Mouse (Mus musculus) midbrain, postnatal 0 days (tissue): ENCODE measurements at regions not wholly inside any gene's neighbourhood (a gene's known extent, or its start where the extent isn't known, plus 50 kb on each side); places are given as distances from the start of the nearest gene placed in this dataset.

Experiments
- ATAC-seq: fragments of 200-750 bp; cut with Nextera tagmentation; 2 replicates; pipeline ENCODE4 v1.8.0; 2017; ENCODE audit warnings: moderate number of reproducible peaks, mild to moderate bottlenecking, moderate TSS enrichment, moderate library complexity; ENCODE audit not compliant: low FRiP score
- DNase-seq: peaks from one replicate; pipeline ENCODE4 v3.0.0-alpha.2; 2015; ENCODE audit warnings: low spot score
- H3K27ac ChIP-seq: fragments of 300-500 bp; sonication (generic); 2 replicates; pipeline ENCODE4 v1.5.1; 2014; ENCODE audit warnings: low read depth, mild to moderate bottlenecking, low read length, mixed read lengths
- H3K27me3 ChIP-seq: fragments of 300-500 bp; sonication (generic); 2 replicates; pipeline ENCODE4 v1.6.1; 2014; ENCODE audit warnings: low read length, control low read depth, mixed read lengths; ENCODE audit not compliant: insufficient read depth
- H3K36me3 ChIP-seq: fragments of 300-500 bp; sonication (generic); 2 replicates; pipeline ENCODE4 v1.6.1; 2014; ENCODE audit warnings: low read length, control low read depth, mixed read lengths; ENCODE audit not compliant: insufficient read depth
- H3K4me1 ChIP-seq: fragments of 300-500 bp; sonication (generic); 2 replicates; pipeline ENCODE4 v1.6.1; 2014; ENCODE audit warnings: mild to moderate bottlenecking, control low read depth, antibody characterized with exemption, low read length, mixed read lengths; ENCODE audit not compliant: insufficient read depth
- H3K4me2 ChIP-seq: fragments of 300-500 bp; sonication (generic); 2 replicates; pipeline ENCODE4 v1.6.1; 2014; ENCODE audit warnings: low read depth, mild to moderate bottlenecking, low read length, mixed read lengths; ENCODE audit not compliant: poor library complexity, severe bottlenecking
- H3K4me3 ChIP-seq: fragments of 300-500 bp; sonication (generic); 2 replicates; pipeline ENCODE4 v1.5.1; 2014; ENCODE audit warnings: low read depth, mild to moderate bottlenecking, low read length, moderate library complexity
- H3K9ac ChIP-seq: fragments of 300-500 bp; sonication (generic); replicated peaks from 2 replicates; pipeline ENCODE4 v1.6.1; 2014; ENCODE audit warnings: mild to moderate bottlenecking, low read length, moderate library complexity, mixed read lengths; ENCODE audit not compliant: poor library complexity, severe bottlenecking
- H3K9me3 ChIP-seq: fragments of 300-500 bp; sonication (generic); 2 replicates; pipeline ENCODE4 v1.6.1; 2016; ENCODE audit warnings: low read length, control low read depth
- CTCF ChIP-seq: IDR thresholded peaks from 2 replicates; pipeline ENCODE4 v1.5.1; 2016; ENCODE audit warnings: antibody characterized with exemption, mild to moderate bottlenecking
- WGBS: fragments of 180-500 bp; shearing (Covaris S2); extraction: QIAGEN DNeasy Blood & Tissue Kit; methylation state at CpG from one replicate; pipeline ENCODE4 v1.1.7; 2014; 5-methylcytosine and 5-hydroxymethylcytosine counted together

GRCm38 (mm10) chr7:115057736-115058135 is 314.2 kb downstream of the Insc start:
- H3K27ac ChIP-seq: no peak overlapping the region
- no peak overlapping the region for H3K9ac ChIP-seq
- peaks cover 3% of the 10 kb centered on the region; the same call in 1 of the 2 replicates for H3K4me1 ChIP-seq
- no peak for TF ChIP-seq CTCF
- 18% methylated on average over 3 of the region's 3 CpGs for WGBS
- DNase-seq (no peak), ATAC-seq (no peak)
- H3K4me2 ChIP-seq: no peak overlapping the region
- H3K27me3 ChIP-seq: no peaks in the 10 kb centered on the region
- H3K9me3 ChIP-seq: no peaks in the 10 kb centered on the region
- no peak overlapping the region for H3K4me3 ChIP-seq
- H3K36me3 ChIP-seq: no peaks in the 10 kb centered on the region

DNA sequence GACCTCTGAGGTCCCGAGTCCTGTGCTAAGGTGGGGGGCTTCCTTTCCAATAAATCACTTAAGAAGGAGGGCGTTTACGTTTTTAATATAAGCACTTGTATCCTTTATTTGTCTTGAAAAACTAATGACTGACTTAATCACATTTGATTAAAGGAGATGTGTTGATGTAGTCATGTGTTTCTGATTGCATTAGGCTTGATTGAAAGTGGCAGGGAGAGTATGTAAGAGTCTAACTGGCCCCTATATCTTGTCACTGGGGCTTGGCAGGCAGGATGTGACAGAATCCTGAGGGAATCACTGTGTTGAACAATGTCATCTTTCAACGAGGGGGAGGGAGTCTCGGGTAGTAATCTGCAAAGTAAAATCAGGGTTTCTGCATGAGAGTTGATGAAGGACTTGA is 316.7 kb downstream of the Insc start:
- no peaks in the 10 kb centered on the region for H3K9me3 ChIP-seq
- ATAC-seq (no peak), DNase-seq (no peak)
- H3K4me3 ChIP-seq: no peak overlapping the region
- no peak for TF ChIP-seq CTCF
- H3K27ac ChIP-seq: no peak overlapping the region
- peaks cover 3% of the 10 kb centered on the region; the same call in 1 of the 2 replicates for H3K4me1 ChIP-seq
- H3K9ac ChIP-seq: no peak overlapping the region
- no peak overlapping the region for H3K4me2 ChIP-seq
- WGBS: 42% methylated on average over 5 of the region's 5 CpGs
- no peaks in the 10 kb centered on the region for H3K27me3 ChIP-seq
- H3K36me3 ChIP-seq: no peaks in the 10 kb centered on the region

DNA sequence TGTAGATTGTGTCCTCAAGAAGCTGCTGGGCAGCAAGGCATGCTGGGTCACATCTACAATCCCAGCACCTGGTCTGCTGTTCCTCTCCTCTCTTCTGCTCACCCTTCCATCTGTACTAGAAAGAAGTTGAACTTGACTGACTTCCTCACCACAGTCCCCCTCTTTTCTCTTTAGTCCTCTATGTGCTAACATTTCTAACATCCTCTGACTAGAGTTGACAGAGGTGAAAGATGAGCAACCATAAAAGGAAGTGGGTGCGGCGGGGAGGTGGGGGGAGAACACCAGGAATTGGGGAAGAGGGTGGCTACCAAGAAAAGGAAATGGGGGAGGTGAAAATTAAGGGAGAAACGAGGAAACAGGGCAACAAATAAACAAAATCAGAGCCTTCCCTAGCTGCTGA is 319.3 kb downstream of the Insc start:
- Histone ChIP-seq H3K27me3 (no peaks in the 10 kb centered on the region), H3K4me1 (no peaks in the 10 kb centered on the region), H3K9me3 (no peaks in the 10 kb centered on the region), H3K4me3 (no peak overlapping the region), H3K27ac (no peak overlapping the region), H3K36me3 (no peaks in the 10 kb centered on the region), H3K9ac (no peak overlapping the region), H3K4me2 (no peak overlapping the region)
- ATAC-seq (no peak), DNase-seq (no peak)
- WGBS: 82% methylated on average over 3 of the region's 3 CpGs
- no peak for TF ChIP-seq CTCF

GRCm38 (mm10) chr7:115067641-115068040 is 324.1 kb downstream of the Insc start:
- no peak for TF ChIP-seq CTCF
- no peak overlapping the region for H3K4me3 ChIP-seq
- H3K4me1 ChIP-seq: no peaks in the 10 kb centered on the region
- ATAC-seq: no peak
- no peak for DNase-seq
- H3K27me3 ChIP-seq: no peaks in the 10 kb centered on the region
- no peaks in the 10 kb centered on the region for H3K36me3 ChIP-seq
- no peak overlapping the region for H3K27ac ChIP-seq
- H3K9ac ChIP-seq: no peak overlapping the region
- no peaks in the 10 kb centered on the region for H3K9me3 ChIP-seq
- H3K4me2 ChIP-seq: no peak overlapping the region
- WGBS: 89% methylated on average over 2 of the region's 2 CpGs

GRCm38 (mm10) chr7:115073406-115073805 is 329.9 kb downstream of the Insc start:
- no peaks in the 10 kb centered on the region for H3K9me3 ChIP-seq
- no peaks in the 10 kb centered on the region for H3K27me3 ChIP-seq
- no peak overlapping the region for H3K4me2 ChIP-seq
- no peak overlapping the region for H3K4me3 ChIP-seq
- ATAC-seq (no peak), DNase-seq (no peak)
- WGBS: 74% methylated on average over 2 of the region's 2 CpGs
- H3K27ac ChIP-seq: no peak overlapping the region
- no peaks in the 10 kb centered on the region for H3K36me3 ChIP-seq
- H3K4me1 ChIP-seq: no peaks in the 10 kb centered on the region
- no peak for TF ChIP-seq CTCF
- H3K9ac ChIP-seq: no peak overlapping the region

DNA sequence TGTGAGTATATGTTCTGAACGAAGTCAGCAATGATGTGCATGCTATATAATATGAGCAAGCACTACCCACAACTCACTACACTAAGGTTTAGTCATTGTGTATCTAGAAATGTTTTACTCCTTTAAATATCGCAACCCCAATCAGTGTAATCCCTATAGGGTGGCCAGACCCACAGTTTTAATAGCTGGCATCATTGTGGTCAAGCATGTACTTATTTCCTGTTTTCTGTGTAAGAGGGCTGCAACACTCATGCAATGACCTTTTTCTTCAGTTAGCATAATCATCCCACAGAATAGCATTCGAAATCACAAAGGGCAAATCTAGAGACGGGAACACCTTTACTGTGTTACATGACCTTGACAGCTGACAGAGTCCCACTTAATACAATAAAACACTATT is 333.3 kb downstream of the Insc start:
- no peak for ATAC-seq
- Histone ChIP-seq H3K36me3 (no peaks in the 10 kb centered on the region), H3K9ac (no peak overlapping the region), H3K27me3 (no peaks in the 10 kb centered on the region), H3K9me3 (no peaks in the 10 kb centered on the region), H3K4me3 (no peak overlapping the region), H3K27ac (no peak overlapping the region), H3K4me2 (no peak overlapping the region), H3K4me1 (no peaks in the 10 kb centered on the region)
- no peak for TF ChIP-seq CTCF
- WGBS: 92% methylated on average over 4 of the region's 4 CpGs
- no peak for DNase-seq
